Mouse (Mus musculus) ovary, adult 18-20 months (tissue): ENCODE data around the gene Ttn.

Source experiments
- DNase-seq: peaks from one replicate; pipeline ENCODE4 v3.0.0; 2022; ENCODE audit warnings: low spot score, mixed read lengths

Gene Ttn

DNA sequence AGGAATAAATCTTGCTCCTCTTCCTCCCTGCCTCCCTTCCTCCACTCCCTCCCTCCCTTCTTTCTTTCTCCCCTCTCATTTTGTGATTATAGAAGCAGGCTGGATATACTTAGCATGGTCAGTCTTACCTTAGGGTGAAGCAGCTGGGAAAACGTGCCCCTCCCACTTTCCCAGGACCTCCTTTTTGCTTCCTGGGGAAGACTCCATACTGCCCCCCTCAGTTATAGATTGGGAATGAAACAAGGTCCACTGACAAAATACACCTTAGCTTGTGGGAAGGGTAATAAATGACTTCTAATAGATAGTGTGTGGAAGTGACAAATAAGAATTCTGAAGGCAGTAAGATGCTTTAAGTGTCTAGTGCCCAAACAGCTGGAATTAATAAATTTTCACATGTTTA lies 326.4 kb downstream of the Ttn start:
- DNase-seq = no peak

DNA sequence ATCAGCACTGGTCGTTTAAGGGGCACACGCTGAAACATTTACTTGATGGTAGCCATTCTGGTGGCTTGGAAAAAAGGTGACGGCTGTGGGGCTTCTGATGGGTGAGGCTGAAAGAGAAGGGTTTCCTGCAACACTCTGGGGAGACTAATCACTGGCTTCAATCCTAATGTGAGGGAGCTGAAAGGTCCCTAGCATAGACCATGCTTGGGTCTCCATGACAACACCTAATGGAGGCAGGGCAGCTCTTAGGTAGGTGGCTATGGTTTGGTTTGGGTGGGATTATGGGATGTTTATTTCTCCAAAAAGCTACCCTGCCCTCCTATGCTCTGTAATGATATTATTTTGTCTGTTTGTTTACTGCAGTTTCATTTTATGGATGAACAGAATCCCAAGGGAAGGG lies 326.9 kb downstream of the Ttn start:
- DNase-seq = no peak

DNA sequence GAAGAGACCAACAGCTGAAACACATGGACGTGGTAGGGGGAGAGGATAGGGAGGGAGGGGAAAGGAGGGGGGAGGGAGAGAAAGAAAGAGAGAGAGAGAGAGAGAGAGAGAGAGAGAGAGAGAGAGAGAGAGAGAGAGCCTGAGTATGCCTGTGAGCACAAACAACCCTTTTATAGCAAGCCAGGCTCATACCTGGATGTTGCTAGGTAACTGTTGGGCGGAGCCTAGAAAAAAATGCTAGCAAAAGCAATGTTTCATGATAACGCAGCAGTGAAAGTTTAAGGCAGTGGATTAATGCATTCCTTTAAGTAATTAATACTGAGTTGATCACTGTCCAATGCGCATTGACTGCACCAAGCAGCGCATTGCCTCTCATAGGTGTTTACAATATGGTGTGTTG lies 327.7 kb downstream of the Ttn start:
- no peak for DNase-seq
